Mouse (Mus musculus) erythroblast, adult 5-6 weeks (primary cell): Measurements from ENCODE around the gene Hdac6. TPM values are rescaled to one million over a fixed set of nuclear protein-coding genes. Genes with fewer than 3 reads are reported as not detected.
"Not testable (repeated sequence)": the region's sequence is repeated elsewhere in the genome, so short reads cannot be mapped to it uniquely, and the experiment has no call there.

ENCODE experiments used
- ATAC-seq: replicated peaks from 2 replicates; pipeline ENCODE4 v1.8.0; 2016; ENCODE audit warnings: moderate number of reproducible peaks, mild to moderate bottlenecking, moderate TSS enrichment, inconsistent platforms; ENCODE audit not compliant: poor library complexity, low FRiP score, severe bottlenecking
- total RNA-seq, 2 experiments: library from RNA; stranded (forward) in 1 of 2; stranded (reverse) in 1 of 2; fragments of 150-400 nt in 1 of 2; fragments of 200-764, 138-1000 nt in 1 of 2; gene quantifications; 2 replicates each; pipeline versions ENCODE4 v1.2.3 to v1.2.4; 2015 to 2017; ENCODE audit warnings: low replicate concordance in 2 of 2

Gene Hdac6
- total RNA-seq, 2 experiments from 2014 or later: 2.4 to 5.0 TPM

DNA sequence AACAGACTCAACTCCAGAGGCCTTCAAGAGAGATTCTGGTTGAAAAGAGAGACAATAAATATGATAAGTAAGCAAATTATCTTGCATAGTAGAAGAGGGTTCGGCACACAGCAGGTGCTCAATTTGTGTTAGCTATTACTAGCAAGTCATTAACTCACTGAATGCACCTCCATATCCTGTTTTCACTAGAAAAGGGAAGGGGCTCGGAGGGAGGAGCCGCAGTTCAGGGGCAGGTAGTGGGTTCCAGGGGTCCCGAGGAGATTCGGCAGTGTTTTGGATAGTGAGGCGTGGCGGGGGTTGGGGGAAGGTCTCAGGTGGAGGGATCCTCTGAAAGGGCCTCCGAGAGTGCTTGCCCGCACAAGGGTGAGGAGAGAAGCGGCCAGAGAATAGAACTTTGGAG, 20.6 kb downstream of the Hdac6 start:
- no peak for ATAC-seq

DNA sequence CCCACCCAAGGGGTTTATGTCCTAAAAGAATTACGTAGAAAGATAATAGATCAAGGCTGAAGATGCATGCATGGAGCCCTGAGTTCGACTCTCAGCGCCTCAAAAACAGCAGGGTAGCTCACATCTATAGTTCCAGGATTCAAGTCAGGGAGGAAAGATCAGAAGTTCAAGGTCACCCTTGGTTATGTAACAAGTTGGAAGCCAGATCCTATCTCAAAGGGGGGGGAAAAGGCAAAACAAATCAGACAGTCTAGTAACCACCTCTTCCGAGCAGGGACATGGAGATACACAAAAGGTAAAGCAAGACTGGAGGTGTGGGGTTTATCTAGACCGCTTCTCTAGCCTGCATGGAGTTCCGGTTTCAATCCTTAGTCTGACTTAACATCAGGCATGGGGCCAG, 21.4 kb downstream of the Hdac6 start:
- no peak for ATAC-seq

DNA sequence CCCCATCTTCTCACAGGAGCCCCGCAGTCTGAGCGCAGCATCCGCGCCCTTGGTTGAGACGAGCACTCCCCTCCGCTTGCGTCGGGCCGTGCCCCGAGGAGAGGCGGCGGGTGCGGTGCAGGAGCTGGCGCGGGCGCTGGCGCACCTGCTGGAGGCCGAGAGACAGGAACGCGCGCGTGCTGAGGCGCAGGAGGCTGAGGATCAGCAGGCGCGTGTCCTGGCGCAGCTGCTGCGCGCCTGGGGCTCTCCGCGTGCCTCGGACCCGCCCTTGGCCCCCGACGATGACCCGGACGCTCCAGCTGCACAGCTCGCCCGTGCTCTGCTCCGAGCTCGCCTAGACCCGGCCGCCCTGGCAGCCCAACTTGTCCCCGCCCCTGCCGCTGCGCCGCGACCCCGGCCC, 25.7 kb downstream of the Hdac6 start:
- ATAC-seq: no peak

DNA sequence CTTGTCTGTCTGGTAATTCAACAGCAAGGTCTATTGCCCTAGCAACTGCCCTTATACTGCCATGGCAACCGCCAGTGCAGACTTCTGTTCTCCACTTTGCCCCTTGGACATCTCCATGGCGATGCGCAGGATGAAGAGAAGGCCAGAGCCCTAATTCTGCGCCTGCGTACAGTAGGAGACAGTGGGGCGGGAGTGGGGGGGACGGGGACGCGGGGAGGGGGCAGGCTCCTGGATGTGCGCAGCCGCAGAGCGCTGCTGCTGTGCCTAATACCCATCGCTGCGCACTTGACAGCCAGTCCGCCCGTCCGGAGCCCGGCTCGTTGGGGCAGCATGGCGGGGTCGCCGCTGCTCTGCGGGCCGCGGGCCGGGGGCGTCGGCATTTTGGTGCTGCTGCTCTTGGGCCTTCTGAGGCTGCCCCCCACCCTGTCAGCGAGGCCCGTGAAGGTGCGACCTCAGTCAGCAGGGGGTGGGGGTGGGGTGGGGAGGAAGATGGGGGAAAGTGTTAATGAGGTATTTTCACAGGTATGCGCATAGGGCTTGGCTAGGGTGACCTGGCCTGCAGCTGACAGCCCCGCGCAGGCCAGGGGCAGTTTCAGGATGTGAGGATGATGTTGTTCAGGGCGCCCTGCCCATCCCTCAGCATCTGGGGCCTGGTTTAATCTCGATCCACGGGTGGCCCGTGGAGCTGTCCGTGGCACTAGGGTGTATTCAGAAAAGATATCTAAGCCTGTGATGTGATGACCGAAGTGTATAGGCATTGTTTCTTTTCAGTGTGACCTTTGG, 27.9 kb downstream of the Hdac6 start, which contains the start of gene Pcsk1n:
Gene Pcsk1n (plus strand): TSS at position 222 of the 783 bp plus-strand sequence.
- no peak for ATAC-seq

DNA sequence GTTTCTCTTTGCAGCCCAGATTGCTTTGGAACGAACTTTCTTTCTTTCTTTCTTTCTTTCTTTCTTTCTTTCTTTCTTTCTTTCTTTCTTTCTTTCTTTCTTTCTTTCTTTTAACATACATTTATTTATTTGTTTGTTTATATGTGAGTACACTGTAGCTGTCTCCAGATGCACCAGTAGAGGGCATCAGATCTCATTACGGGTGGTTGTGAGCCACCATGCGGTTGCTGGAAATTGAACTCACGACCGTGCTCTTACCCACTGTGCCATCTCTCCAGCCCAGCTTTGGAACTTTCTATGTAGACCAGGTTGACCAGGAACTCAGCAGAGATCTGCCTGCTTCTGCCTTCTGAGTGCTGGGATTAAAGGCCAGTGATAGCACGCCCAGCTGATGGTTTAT, 29.7 kb downstream of the Hdac6 start:
- not testable (repeated sequence) for ATAC-seq

DNA sequence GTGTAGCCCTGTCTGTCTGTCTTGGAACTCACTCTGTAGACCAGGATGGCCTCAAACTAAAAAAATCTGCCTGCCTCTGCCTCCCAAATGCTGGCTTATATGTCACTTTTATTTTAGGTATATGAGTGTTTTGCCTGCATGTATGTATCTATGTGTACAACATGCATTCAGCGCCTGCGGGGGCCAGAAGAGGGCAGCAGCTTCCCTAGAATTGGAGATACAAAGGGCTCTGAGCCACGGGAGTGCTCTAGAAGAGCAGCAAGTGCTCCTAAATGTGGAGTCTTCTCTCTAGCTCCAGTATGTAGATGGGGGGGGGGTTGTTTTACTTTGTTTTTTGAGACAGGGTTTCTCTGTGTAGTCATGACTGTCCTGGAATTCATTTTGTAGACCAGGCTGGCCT, 32.0 kb downstream of the Hdac6 start:
- peak; percentile 87 for ATAC-seq

DNA sequence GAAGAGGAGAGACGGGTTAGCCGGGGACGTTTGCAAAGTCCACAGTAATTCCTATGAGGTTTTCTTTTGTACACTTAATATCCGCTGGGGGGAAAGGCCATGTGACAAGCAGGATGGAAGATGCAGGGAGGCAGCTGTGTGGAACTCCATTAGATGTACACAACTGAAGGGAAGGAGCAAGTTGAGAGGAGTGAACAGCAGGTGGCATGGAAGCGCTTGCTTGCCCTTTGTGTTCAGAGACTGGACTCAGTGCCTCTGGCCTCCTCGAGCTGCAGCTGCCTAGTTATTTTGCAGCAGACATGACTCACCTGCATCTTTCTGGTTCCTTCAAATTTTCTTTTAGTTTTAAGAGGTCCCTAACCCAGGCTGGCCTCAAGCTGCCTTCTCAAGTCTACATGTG, 37.2 kb downstream of the Hdac6 start:
- no peak for ATAC-seq

DNA sequence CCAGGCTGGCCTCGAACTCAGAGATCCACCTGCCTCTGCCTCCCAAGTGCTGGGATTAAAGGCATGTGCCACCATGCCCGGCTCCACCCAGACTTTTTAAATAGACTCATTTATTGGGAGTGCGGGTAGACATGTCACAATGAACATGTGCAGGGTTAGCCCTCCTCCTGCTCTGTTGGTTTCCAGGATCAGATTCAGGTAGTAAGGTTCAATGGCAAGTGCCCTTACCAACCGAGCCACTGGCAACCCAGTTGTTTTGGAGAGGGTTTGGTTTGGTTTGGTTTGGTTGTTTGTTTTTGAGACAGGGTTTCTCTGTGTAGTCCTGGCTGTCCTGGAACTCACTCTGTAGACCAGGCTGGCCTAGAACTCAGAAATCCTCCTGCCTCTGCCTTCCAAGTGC, 38.4 kb downstream of the Hdac6 start, which contains the start of gene Gm10490:
Gene Gm10490 (plus strand): TSS at position 301 of the 400 bp plus-strand sequence.
- ATAC-seq: not testable (repeated sequence)

DNA sequence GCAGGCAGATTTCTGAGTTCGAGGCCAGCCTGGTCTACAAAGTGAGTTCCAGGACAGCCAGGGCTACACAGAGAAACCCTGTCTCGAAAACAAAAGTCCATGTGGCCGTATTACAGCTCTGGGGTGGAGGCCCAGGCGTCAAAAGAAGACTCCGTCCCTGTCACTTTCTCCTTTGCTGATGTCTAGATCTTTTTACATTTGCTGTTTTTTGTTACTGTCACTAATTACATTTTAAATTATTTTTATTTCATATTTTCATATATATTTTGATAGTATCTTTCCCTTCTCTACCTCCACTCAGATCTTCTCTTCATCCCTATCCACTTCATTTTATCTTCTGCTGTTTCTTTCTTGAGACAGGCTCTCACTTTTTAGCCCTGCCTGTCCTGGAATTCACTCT, 40.0 kb downstream of the Hdac6 start, which contains the start of gene Gm10491:
Gene Gm10491 (minus strand): TSS at position 101 of the 400 bp plus-strand sequence.
- ATAC-seq: no peak

DNA sequence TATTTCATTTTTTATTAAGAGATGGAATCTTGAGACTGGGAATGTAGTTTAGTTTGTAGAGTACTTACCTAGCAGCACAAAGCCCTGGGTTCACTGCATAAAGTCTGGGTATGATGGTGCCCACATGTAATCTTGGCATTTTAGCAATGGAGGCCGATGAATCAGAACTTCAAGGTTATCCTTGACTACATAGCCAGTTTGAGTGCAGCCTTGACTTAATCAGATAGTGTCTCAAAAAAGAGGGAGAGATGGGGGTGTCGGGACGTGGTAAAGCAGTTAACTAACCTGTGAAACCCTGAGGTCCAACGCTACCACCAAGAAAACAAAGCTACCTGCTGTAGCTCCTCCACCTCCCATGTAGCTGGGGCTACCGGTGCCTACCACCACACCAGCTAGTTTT, 43.2 kb downstream of the Hdac6 start:
- ATAC-seq: no peak

DNA sequence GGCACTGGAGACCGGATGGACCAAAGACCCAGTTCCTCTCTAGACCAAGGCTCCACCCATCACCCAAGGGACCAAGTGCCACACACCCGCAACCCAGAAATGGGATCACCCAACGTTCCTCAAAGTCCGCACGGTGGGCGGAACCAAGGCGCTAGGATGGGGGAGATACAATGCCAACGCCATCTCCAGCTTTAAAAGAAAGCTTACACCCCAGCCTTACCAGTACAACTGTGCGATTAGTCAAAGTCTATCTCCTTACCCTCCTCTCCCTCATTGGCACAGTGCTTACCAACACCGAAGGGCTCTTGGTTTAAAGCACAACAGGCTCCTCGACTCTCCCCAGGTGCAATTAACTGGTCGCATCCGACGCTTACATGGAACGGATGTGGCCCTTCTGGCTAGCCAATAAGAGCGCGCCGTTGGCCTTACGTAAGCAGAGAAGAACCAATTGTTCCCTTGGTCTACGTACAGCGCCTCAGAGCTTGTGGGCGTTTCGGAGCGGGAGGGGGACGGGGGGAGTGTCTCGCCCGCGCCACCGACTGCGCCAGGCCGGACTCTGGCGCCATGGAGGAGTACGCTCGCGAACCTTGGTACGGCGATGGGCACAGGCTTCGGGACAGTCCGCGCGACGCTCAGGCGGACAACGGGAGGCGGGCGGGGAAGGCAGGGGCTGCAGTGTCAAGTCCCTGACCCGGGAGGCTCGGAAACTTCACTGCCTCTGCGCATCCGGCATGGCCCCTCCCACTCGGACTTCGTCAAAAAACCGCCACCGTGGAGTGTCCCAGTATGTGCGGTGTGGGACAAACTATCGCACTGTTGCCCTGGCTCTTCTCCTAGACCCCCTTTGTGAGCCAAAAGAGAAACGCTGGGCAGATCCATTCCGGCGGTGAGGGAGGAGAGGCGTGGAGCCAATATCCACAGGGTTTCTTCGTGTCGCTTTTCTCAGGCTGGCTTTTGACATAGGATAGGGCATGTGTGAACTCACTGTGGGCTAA, 48.5 kb downstream of the Hdac6 start, which contains the start of the genes Pqbp1 and Timm17b:
Gene Pqbp1 (minus strand): TSS at position 390 of the 995 bp plus-strand sequence.
Gene Timm17b (plus strand): TSS at position 478 of the 995 bp plus-strand sequence.
- peak; percentile 96 for ATAC-seq

DNA sequence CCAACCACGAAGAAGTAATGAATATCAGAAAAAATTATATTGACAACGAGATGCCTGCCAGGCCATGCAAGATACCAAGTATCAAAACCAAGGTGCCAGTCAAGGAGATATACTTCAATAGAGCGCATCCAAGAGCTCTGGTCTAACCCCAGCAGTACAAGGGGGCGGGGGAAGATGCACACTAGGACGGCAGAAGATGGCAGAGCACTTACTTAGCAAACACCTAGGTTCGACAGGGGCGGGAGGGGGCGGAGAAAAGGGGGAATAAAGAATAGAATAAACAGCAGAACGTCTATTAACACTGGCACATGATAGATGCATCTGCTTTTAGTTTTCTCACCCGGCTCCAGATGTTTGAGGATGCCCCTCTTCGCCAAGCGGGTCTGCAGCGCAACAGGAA, 49.5 kb downstream of the Hdac6 start:
- ATAC-seq: no peak

DNA sequence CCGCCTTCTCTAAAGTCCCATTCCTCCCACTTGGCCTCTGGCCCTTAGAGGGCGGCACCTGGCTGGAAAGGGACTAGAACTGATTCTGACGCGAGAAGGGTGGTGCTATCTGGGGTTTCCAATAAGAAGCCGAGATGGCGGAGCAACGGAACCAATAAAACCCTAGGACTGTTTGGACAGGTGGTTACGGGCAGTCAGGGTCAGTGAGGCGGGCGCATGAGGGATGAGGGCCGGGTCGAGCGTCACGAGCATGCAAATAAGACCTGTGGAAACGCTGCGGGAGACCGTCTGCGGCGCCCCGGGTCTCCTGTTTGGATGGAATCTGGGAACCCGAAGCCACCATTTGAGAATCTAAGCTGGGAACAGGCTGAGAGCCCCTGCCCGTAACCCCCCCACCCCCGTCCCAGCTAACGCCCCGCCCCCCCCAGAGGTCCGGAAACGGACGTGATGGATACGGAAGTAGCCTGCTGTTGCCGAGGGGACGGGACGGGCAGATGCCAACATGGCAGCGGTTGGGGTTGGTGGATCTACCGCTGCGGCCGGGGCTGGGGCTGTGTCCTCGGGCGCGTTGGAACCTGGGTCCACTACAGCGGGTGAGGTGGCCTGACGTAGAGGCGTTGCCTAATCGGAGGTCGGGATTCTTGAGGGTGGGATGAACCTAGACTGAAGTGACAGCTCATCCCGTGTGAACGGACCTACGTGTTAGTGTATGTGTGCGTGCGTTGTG, 63.7 kb downstream of the Hdac6 start, which contains the start of gene Slc35a2:
Gene Slc35a2 (plus strand): TSS at position 188 of the 727 bp plus-strand sequence.
- ATAC-seq: peak; percentile 88

Other genes starting within 250 kb of the Hdac6 start
- gene Wdr45, start 233.6 kb downstream of the Hdac6 start, total RNA-seq (2015; ENCODE audit: low replicate concordance): 139 and 161 TPM in 2 replicates
- 102 and 111 TPM in 2 replicates for gene Wdr45, start 233.6 kb downstream of the Hdac6 start, total RNA-seq (2017; ENCODE audit: low replicate concordance)
- gene Gm45208, start 225.6 kb downstream of the Hdac6 start, total RNA-seq (2015; ENCODE audit: low replicate concordance): not detected in 2 replicates
- not detected in 2 replicates for gene Gm45208, start 225.6 kb downstream of the Hdac6 start, total RNA-seq (2017; ENCODE audit: low replicate concordance)
- gene Praf2, start 219.4 kb downstream of the Hdac6 start, total RNA-seq (2015; ENCODE audit: low replicate concordance): 4.8 and 10.0 TPM in 2 replicates
- gene Praf2, start 219.4 kb downstream of the Hdac6 start, total RNA-seq (2017; ENCODE audit: low replicate concordance): 1.5 and 2.8 TPM in 2 replicates
- gene Ccdc120, start 197.0 kb downstream of the Hdac6 start, total RNA-seq (2015; ENCODE audit: low replicate concordance): not detected in 2 replicates
- gene Ccdc120, start 197.0 kb downstream of the Hdac6 start, total RNA-seq (2017; ENCODE audit: low replicate concordance): 1.8 TPM in 1 of 2 replicates, not detected in the other
- gene Tfe3, start 185.3 kb downstream of the Hdac6 start, total RNA-seq (2015; ENCODE audit: low replicate concordance): 16.1 and 20.2 TPM in 2 replicates
- 7.1 and 18.2 TPM in 2 replicates for gene Tfe3, start 185.3 kb downstream of the Hdac6 start, total RNA-seq (2017; ENCODE audit: low replicate concordance)
- gene Gripap1, start 158.1 kb downstream of the Hdac6 start, total RNA-seq (2015; ENCODE audit: low replicate concordance): 146 and 177 TPM in 2 replicates
- 200 and 207 TPM in 2 replicates for gene Gripap1, start 158.1 kb downstream of the Hdac6 start, total RNA-seq (2017; ENCODE audit: low replicate concordance)
- 4.8 and 5.4 TPM in 2 replicates for gene Kcnd1, start 125.6 kb downstream of the Hdac6 start, total RNA-seq (2015; ENCODE audit: low replicate concordance)
- 3.6 and 4.5 TPM in 2 replicates for gene Kcnd1, start 125.6 kb downstream of the Hdac6 start, total RNA-seq (2017; ENCODE audit: low replicate concordance)
- gene Otud5, start 106.5 kb downstream of the Hdac6 start, total RNA-seq (2015; ENCODE audit: low replicate concordance): 399 and 555 TPM in 2 replicates
- gene Otud5, start 106.5 kb downstream of the Hdac6 start, total RNA-seq (2017; ENCODE audit: low replicate concordance): 691 and 1,009 TPM in 2 replicates
- gene Pim2, start 69.6 kb downstream of the Hdac6 start, total RNA-seq (2015; ENCODE audit: low replicate concordance): 41.9 and 42.8 TPM in 2 replicates
- gene Pim2, start 69.6 kb downstream of the Hdac6 start, total RNA-seq (2017; ENCODE audit: low replicate concordance): 30.4 and 31.3 TPM in 2 replicates
- gene Slc35a2, start 63.9 kb downstream of the Hdac6 start, total RNA-seq (2015; ENCODE audit: low replicate concordance): 1.5 and 3.1 TPM in 2 replicates
- gene Slc35a2, start 63.9 kb downstream of the Hdac6 start, total RNA-seq (2017; ENCODE audit: low replicate concordance): 10.0 and 10.9 TPM in 2 replicates
- gene Pqbp1, start 48.6 kb downstream of the Hdac6 start, total RNA-seq (2015; ENCODE audit: low replicate concordance): 7.3 and 8.4 TPM in 2 replicates
- 39.3 and 41.1 TPM in 2 replicates for gene Pqbp1, start 48.6 kb downstream of the Hdac6 start, total RNA-seq (2017; ENCODE audit: low replicate concordance)
- gene Timm17b, start 48.5 kb downstream of the Hdac6 start, total RNA-seq (2015; ENCODE audit: low replicate concordance): 20.2 and 52.2 TPM in 2 replicates
- 8.9 and 33.2 TPM in 2 replicates for gene Timm17b, start 48.5 kb downstream of the Hdac6 start, total RNA-seq (2017; ENCODE audit: low replicate concordance)
- gene Gm10491, start 40.1 kb downstream of the Hdac6 start, total RNA-seq (2015; ENCODE audit: low replicate concordance): not detected in 2 replicates
- not detected in 2 replicates for gene Gm10491, start 40.1 kb downstream of the Hdac6 start, total RNA-seq (2017; ENCODE audit: low replicate concordance)
- not detected in 2 replicates for gene Gm10490, start 38.3 kb downstream of the Hdac6 start, total RNA-seq (2015; ENCODE audit: low replicate concordance)
- not detected in 2 replicates for gene Gm10490, start 38.3 kb downstream of the Hdac6 start, total RNA-seq (2017; ENCODE audit: low replicate concordance)
- not detected in 2 replicates for gene Pcsk1n, start 28.1 kb downstream of the Hdac6 start, total RNA-seq (2015; ENCODE audit: low replicate concordance)
- not detected in 2 replicates for gene Pcsk1n, start 28.1 kb downstream of the Hdac6 start, total RNA-seq (2017; ENCODE audit: low replicate concordance)
- gene Eras, start 19.3 kb downstream of the Hdac6 start, total RNA-seq (2015; ENCODE audit: low replicate concordance): not detected in 2 replicates
- gene Eras, start 19.3 kb downstream of the Hdac6 start, total RNA-seq (2017; ENCODE audit: low replicate concordance): not detected in 2 replicates
- gene Gata1, start 30.2 kb upstream of the Hdac6 start, total RNA-seq (2015; ENCODE audit: low replicate concordance): 45.1 and 78.6 TPM in 2 replicates
- gene Gata1, start 30.2 kb upstream of the Hdac6 start, total RNA-seq (2017; ENCODE audit: low replicate concordance): 29.3 and 49.9 TPM in 2 replicates
- not detected in 2 replicates for gene Glod5, start 70.6 kb upstream of the Hdac6 start, total RNA-seq (2015; ENCODE audit: low replicate concordance)
- gene Glod5, start 70.6 kb upstream of the Hdac6 start, total RNA-seq (2017; ENCODE audit: low replicate concordance): not detected in 2 replicates
- 13.1 and 20.9 TPM in 2 replicates for gene Suv39h1, start 126.9 kb upstream of the Hdac6 start, total RNA-seq (2015; ENCODE audit: low replicate concordance)
- 24.1 and 25.7 TPM in 2 replicates for gene Suv39h1, start 126.9 kb upstream of the Hdac6 start, total RNA-seq (2017; ENCODE audit: low replicate concordance)
- gene Was, start 142.6 kb upstream of the Hdac6 start, total RNA-seq (2015; ENCODE audit: low replicate concordance): 24.4 and 27.2 TPM in 2 replicates
- 19.1 and 27.3 TPM in 2 replicates for gene Was, start 142.6 kb upstream of the Hdac6 start, total RNA-seq (2017; ENCODE audit: low replicate concordance)
- gene Wdr13, start 185.0 kb upstream of the Hdac6 start, total RNA-seq (2015; ENCODE audit: low replicate concordance): 3.1 and 7.7 TPM in 2 replicates
- 7.9 and 15.5 TPM in 2 replicates for gene Wdr13, start 185.0 kb upstream of the Hdac6 start, total RNA-seq (2017; ENCODE audit: low replicate concordance)
- 309 and 358 TPM in 2 replicates for gene Rbm3, start 198.0 kb upstream of the Hdac6 start, total RNA-seq (2015; ENCODE audit: low replicate concordance)
- 298 and 314 TPM in 2 replicates for gene Rbm3, start 198.0 kb upstream of the Hdac6 start, total RNA-seq (2017; ENCODE audit: low replicate concordance)
- 1.7 and 4.2 TPM in 2 replicates for gene Tbc1d25, start 228.3 kb upstream of the Hdac6 start, total RNA-seq (2015; ENCODE audit: low replicate concordance)
- gene Tbc1d25, start 228.3 kb upstream of the Hdac6 start, total RNA-seq (2017; ENCODE audit: low replicate concordance): 0.56 and 1.1 TPM in 2 replicates
- gene Ebp, start 245.6 kb upstream of the Hdac6 start, total RNA-seq (2015; ENCODE audit: low replicate concordance): 6.1 and 22.2 TPM in 2 replicates
- gene Ebp, start 245.6 kb upstream of the Hdac6 start, total RNA-seq (2017; ENCODE audit: low replicate concordance): 4.0 and 13.0 TPM in 2 replicates